Mouse (Mus musculus) gastrocnemius, postnatal 14 days (tissue): Measurements from ENCODE around the gene Xirp2. TPM values are rescaled to one million over a fixed set of nuclear protein-coding genes. Genes with fewer than 3 reads are reported as not detected.

ENCODE experiments used
- DNase-seq: peaks from one replicate; pipeline ENCODE4 v3.0.0; 2021; ENCODE audit warnings: mixed read lengths
- intact Hi-C: fragments of 180-260 bp; cut with DNase I; formaldehyde crosslinking; loops from one replicate; pipeline ENCODE4 v1.15.1; 2025; ENCODE audit warnings: low total_unique reads
- total RNA-seq, 2 experiments: library from RNA; stranded (reverse); gene quantifications; 2 replicates each; pipeline ENCODE4 v1.2.3; 2021

Xirp2 gene
- total RNA-seq, 2 experiments from 2014 or later = 444 to 471 TPM

DNA sequence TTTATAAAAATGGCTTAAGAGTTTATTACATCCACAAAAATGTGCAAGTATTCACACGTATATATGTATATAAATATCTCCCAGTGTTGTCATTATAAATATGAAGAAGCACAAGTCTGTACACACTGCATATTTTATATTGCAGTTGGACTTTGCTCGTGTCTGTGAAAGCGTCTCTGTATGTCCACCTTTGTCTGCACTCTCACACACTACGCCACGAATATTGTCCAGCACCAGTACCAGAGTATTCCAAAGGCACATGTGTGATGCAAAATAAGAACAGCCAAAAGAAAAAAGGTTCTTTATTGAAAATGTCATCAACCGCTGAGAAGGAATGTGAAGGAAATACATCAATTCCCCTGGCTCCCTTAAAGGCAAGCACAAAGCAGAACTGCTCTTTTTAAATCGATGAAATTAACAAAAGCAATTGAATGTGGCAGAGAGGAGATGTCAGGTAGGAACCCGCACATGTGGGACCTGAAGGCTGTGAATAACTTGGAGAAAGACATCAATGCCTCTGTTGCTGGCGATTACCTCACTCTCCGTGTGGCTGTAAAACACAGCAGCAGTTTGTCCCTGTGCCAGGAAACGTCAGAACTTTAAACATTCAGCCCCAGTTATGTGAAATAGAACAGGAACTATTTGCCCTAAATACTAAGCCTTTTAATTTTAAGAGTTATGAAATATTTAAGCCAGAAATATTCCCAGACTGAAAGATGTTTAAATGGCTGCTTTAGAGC, 96.3 kb downstream of the Xirp2 start:
- intact Hi-C loops = no loop called here
- DNase-seq = no peak

DNA sequence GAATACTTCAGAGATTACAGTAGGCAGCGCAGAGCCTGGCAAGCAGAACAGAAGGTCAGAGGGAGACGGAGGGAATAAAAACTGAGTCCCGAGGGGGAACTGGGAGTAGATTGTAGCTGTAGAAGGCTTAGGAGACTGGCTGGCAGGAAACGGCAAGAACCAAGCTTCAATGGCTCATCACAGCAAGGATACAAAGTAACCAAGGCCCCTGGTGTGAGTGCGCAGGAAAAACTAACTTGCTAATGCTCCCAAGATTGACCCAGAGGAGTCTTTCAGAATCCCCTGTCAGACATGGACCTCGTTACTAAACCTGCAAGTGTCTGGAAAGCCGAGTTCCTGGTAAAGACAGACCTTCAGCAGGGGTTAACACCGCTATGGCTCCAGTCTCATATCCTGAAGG, 98.6 kb downstream of the Xirp2 start:
- DNase-seq = no peak
- intact Hi-C loops = no loop called here

DNA sequence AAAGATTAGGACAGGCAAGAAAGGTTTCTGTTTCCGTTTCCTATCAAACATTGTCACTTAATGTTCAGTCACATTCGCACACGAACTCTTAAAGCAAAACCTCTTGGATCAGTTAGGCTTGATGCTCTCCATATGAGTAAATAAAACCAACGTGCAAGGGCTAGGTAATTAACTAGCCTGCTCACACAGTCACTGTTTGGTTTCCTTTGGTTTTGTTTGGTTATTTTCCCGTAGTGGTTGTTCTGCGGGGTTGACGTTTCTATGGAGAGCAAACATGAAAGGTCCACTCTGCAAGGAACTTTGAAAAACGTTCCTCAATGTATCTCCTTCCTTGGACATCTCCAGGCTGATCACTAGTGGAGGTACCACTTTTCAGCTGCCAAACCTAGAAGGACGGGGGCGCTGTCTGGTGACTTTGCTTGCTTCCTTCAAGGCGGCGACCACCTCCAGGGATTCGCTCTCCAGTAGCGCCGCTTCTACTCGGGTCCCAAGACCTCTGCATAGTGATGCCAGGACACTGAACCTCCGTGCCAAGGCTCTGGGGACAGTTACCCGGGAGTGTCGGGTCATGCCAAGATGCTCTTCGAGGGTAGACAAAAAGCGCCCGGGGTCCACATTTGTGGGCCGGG, 119.2 kb downstream of the Xirp2 start:
- DNase-seq = peak; percentile 25
- intact Hi-C loops = no loop called here

DNA sequence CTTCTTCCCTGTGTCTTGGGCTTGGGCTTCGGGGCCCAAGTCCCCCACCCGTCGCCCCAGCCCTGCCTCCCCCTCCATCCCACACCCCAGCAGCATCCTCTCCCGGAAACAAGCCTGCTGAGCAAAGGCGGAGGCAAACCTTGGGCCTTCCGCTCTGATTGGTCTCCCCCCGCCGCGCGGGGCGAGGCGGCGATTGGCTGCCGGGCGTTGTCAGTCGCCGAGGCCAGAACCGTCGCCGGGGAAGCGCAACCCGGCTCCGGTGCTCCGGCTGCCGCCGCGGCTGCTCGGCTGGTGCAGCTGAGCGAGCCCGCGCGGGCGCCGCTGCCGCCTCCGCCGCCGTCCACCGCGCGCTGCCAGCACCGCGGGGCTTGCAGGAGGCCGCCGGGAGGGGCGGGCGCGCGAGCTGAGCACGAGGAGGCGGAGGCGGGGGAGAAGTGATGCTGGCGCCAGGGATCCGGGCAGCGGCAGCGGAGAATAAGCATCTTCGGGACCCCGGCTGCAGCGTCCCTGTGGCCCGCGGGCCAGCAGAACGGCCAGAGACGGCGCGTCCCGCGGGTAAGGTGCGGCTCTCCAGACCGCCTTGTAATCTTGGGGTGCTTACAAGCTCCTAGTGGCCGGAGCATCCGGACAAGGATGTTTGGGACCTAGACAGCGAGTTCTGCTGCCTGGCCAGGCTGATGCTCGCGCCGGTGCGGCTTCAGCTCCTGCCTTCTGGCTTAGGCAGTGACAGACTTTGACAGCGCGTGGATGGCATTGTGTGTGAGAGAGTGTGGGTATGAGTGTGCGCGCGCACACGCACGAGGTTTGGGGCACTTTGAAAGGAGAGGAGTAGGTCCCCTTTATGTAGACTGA, 119.9 kb downstream of the Xirp2 start, which contains the start of gene B3galt1:
B3galt1 (plus strand) TSS at position 392 of the 852 bp plus-strand sequence.
- DNase-seq = peak; percentile 87
- intact Hi-C loops = no loop called here

DNA sequence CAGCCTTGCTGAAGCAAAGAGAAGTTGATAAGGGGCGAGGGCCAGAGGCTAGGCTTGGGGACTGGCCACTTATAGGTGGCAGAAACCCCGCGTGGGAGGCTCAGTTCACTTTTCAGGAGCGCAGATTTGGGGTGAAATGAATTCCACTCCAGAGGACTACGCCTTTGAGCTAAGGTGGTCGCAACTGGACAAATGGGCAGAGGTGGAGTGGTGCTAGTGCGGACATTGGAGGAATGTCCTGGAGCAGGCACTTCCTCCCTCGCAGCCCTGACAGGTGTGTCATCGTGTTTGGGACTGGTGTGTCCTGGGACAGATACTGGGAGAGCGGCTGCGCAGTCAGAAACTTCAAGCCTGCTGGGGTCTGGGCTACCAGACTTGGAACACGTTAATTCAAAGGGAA, 120.8 kb downstream of the Xirp2 start:
- DNase-seq = no peak
- intact Hi-C loops = no loop called here

DNA sequence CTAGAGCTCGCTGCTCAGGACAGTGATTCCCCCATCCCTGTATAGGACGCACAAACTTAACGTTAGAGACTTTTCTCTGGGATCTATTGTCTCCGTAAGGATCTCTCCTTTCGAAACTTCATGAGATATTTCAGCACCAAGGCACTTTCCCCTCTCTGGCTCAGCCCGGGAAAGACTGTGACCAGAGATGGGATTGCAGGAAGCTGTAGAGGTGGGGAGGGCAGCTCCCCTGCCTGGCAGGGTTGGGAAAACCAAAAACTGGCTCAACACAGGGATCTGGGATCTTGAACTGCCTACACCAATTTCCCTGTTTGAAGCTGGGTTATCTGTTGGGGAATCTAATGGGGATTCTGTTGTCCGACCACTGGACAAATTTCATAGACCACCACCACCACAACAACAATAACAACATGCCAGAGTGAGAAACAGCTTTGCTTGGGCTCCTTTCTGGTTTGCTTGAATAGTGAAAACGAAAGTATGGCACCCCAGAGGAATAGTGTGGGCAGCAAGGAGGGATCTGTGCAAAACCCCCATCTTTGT, 121.4 kb downstream of the Xirp2 start:
- DNase-seq = no peak
- intact Hi-C loops = no loop called here

Other genes starting within 250 kb of the Xirp2 start
- not detected for gene Gm21830, start 32.3 kb upstream of the Xirp2 start, total RNA-seq
- gene Gm26727, start 12.8 kb upstream of the Xirp2 start, total RNA-seq = not detected
- 1 to 10 TPM; 1.6 to 2.9 TPM for gene B3galt1, start 119.9 kb downstream of the Xirp2 start, total RNA-seq